Mouse (Mus musculus) adrenal gland, adult 8-10 months (tissue): ENCODE measurements at regions not wholly inside any gene's neighbourhood (a gene's known extent, or its start where the extent isn't known, plus 50 kb on each side); places are given as distances from the start of the nearest gene placed in this dataset.

ENCODE experiments used
- DNase-seq: peaks from one replicate; pipeline ENCODE4 v3.0.0; 2022

GRCm38 (mm10) chr4:12627158-12627871 lies 455.5 kb upstream of the Fam92a start:
- no peak for DNase-seq

GRCm38 (mm10) chr4:12620756-12621270 lies 449.0 kb upstream of the Fam92a start:
- no peak for DNase-seq

- DNase-seq = no peak
Measured at GRCm38 (mm10) chr4:12620059-12620755, 448.4 kb upstream of the Fam92a start.

GRCm38 (mm10) chr4:12616665-12617064 lies 444.9 kb upstream of the Fam92a start:
- no peak for DNase-seq

GRCm38 (mm10) chr4:12611511-12611910 lies 439.7 kb upstream of the Fam92a start:
- no peak for DNase-seq

GRCm38 (mm10) chr4:12601165-12601919 lies 429.5 kb upstream of the Fam92a start:
- DNase-seq = no peak

GRCm38 (mm10) chr4:12595801-12596515 lies 424.1 kb upstream of the Fam92a start:
- DNase-seq = no peak

- no peak for DNase-seq
Measured at GRCm38 (mm10) chr4:12592973-12593372, 421.2 kb upstream of the Fam92a start.

DNA sequence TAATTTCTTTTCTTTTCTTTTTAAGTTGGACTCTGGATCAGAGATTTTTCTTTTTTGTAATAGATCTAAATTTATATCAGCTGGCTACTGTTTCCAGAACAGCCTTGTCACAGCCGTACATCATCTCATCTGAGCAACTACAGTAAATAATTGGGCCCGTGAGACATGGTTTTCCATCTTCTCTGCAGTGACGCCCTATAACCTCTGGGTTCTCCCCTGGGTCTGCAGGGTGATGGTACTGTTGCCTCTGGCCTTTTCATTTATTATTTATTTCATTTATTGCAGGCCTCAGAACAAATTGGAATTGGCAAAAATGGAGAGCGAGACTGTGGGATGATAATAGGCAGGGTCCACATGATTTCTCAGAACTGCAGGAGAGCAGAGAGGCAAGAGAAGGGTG lies 406.3 kb upstream of the Fam92a start:
- no peak for DNase-seq

GRCm38 (mm10) chr4:12571881-12572280 lies 400.1 kb upstream of the Fam92a start:
- no peak for DNase-seq

DNA sequence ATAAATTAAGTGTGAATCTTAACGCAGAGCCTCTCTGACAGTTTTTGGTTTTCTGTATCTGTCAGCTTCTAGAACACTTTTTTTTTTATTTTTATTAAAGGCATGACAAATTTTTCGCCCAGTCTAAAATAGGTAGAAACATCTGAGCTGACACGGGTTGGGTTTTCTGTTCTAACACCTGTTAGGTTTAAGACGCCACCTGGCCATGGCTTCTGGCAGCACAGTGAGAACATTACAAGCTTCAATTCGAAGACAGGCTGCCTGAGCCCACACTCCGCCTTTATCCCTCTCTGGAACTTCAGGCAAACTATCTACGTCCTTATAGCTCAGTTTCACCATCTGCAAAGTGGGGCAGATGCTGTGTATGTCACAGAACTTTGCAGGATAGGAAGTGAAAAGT lies 398.9 kb upstream of the Fam92a start:
- no peak for DNase-seq

GRCm38 (mm10) chr4:12567643-12568042 lies 395.8 kb upstream of the Fam92a start:
- no peak for DNase-seq

DNA sequence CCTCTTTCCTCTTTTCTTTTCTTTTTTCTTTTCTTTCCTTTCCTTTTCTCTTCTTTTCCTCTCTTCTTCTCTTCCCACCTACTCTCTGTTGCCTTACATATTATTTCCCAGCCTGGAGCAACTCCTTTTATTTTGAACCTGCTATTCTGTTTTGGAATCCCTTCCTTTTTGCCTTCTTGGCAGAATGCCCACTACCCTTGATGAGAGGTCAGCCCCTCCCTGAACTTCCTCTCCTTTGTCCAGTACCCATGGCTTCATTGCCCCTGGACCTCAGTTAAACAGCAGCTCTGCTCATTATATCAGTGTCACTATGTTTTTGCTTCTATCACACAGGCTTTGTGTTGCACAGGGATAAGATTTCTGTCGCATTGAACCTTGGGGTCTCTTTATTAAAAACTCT lies 391.2 kb upstream of the Fam92a start:
- no peak for DNase-seq

DNA sequence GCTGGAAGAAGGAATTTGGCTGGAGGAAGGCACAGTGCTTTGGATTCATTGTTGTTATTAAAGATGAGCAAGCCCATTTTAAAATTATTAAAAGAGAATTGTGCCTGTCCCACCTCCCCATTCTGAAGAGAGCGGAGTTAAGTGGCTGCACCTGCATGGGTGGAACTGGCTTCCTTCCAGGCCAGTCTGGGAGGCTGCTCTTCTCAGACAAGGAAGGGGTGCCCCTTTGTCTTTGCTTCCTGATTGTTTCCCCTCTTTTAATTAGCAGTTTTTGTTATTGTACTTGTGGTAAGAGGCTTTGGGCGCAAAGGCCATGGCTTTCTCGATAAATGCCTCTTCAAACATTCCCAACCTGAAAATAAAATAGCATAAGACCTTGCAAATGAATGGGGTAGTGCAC lies 388.7 kb upstream of the Fam92a start:
- no peak for DNase-seq

DNA sequence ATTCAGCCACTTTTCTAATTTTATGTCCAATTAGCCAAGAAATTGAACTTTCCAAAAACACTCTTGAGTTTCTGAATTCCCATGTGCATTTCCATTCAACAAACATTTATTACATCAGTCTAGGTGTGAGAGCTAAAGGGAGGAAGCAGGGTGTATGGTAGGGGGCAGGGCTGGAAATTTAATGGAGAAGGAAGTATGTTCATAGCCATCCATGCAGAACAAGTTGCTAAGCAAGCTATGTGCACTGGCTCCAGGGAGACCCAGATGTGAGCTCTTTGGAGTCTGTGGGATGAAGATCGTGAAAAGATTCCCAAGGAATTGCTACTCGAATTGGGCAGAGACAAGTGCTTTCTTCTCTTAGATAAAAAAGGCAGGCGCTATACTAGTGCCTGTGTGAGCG lies 388.2 kb upstream of the Fam92a start:
- DNase-seq = no peak

GRCm38 (mm10) chr4:12557105-12557504 lies 385.3 kb upstream of the Fam92a start:
- no peak for DNase-seq

DNA sequence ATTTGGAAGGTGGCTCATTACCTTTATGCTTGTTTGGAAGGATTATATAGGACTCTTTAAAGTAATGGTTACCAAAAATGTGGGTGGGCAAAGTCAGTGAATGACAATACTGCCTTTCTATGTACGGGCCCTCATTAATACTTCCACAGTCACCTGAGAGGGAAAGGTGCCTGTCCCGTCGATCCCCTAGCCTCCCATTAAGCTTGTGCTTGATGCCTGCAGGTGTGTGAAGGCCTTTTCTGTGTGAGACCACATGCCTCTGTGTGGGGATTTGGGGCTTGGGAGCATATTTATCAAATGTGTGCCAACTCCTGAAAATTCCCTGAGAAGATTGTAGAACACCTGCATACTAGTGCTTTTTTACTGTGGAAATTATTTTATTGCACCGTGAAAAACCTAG lies 377.4 kb upstream of the Fam92a start:
- no peak for DNase-seq

GRCm38 (mm10) chr4:12543906-12544305 lies 372.1 kb upstream of the Fam92a start:
- no peak for DNase-seq

DNA sequence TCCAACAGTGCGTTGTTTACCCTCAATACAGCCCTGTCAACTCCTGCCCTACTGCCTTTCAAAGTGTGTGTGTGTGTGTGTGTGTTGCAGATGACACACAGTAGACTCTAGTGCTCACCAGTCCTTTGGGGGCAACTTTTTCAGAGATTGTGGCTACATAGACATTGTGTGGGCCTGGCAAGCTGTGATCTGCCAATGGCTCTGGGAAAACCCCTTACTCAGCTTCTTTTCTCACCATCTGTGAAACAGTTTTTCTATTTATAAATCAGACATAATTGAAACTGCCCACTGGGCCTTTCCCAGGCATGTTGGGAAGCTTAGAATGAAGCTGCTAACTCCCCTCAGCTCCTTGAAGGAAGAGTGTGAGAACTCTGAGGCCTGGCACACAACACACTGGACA lies 369.7 kb upstream of the Fam92a start:
- no peak for DNase-seq

GRCm38 (mm10) chr4:12539184-12539791 lies 367.5 kb upstream of the Fam92a start:
- no peak for DNase-seq

DNA sequence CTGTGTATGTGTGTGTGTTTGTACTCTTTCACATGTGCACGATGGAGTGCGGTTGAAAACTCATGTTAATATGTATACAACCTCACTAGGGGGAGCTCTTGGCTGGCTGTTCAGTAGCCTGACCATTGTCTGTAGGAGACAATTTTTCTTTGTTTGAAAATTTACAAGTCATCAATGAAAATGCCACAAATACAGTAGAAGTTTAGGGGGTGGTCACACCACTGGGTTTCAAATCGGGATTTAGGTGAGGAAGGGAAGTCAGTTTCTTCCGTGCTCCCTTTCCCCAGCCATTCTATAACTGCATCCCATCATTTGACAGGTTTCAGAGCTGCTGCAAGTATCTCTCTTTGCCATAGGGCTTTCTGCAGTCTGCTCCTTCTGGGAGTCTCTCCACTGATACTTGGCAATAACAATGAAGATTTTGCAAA lies 366.9 kb upstream of the Fam92a start:
- no peak for DNase-seq

DNA sequence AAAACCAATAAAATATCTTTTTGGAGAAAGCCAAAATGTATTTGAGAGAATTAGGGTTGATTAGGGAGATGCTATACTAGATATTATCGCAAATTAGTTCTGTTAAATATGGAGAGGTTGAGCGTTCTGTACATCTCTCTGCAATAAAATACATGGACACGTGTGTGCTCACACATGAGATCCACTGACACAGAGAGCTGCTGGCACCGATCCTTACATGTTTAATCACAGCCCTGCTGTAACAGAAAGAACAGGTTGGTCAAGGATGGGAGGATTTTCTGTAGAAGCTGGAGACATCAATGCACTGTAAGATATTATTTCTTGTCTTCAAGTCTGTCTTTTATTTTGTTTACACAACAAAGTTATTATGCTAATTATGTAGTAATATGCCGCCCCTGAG lies 366.2 kb upstream of the Fam92a start:
- no peak for DNase-seq
